Mouse (Mus musculus) T-helper 2 cell (primary cell): ENCODE results near the gene Rfx8.

Source experiments
- in situ Hi-C: fragments of 300-600 bp; cut with MboI, MseI; formaldehyde crosslinking; loops from one replicate; pipeline ENCODE4 v1.15.1; 2025; ENCODE audit warnings: high pct_unique_total_duplicates

The Rfx8 gene

DNA sequence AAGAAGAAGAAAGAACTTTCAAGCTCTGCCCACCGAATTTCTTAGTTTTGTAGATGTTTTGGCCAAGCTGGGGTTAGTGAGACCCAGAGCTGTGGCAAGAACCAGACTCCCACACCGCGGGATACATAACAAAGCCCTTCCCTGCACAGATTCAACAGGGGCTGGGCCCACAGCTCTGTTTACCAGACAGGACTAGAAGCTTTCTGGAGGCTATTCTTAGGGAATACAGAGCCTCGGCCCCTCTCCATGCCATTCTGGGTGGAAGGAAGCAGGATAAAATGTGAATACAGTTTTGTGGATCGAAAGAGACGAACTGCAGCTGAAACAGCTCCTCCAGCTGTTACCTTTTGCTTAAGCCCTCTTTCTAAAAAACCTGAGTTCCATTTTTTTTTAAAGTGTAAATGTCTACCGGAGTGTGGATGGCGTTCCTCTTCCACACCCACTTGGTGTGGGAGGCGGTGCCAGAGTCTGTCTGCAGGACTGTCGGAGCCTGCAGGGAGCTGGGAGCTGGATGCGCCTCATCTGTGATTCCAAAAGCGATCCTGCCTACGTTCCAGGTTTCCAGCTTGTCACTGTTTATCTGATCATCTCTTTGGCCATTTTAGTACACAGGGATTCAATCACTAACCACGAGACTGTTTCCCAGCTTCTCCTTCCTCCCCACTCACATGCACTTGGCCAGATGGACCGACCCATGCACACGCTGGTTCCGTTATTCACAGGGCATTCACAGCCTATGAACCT is 70.9 kb downstream of the Rfx8 start:
- in situ Hi-C loops = no loop called here

DNA sequence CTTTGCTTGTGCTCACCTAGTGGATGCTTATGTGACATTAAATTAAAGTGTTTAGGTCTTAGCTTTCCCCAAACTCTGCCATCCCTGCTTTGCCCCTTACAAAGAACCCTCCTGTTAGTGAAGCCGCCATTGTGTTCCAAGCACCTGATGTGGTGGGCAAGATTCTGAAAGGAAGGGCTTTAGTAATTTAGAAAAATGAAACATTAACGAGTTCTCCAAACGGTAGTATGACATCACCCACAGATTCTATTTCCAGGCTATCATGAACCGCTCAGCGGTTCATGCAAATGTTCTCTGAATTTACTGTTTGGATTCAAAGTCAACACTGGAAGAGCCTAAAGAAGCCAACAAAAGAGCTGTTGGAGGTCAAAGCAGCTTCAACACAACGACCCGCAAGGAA is 72.2 kb downstream of the Rfx8 start:
- in situ Hi-C loops = no loop called here

DNA sequence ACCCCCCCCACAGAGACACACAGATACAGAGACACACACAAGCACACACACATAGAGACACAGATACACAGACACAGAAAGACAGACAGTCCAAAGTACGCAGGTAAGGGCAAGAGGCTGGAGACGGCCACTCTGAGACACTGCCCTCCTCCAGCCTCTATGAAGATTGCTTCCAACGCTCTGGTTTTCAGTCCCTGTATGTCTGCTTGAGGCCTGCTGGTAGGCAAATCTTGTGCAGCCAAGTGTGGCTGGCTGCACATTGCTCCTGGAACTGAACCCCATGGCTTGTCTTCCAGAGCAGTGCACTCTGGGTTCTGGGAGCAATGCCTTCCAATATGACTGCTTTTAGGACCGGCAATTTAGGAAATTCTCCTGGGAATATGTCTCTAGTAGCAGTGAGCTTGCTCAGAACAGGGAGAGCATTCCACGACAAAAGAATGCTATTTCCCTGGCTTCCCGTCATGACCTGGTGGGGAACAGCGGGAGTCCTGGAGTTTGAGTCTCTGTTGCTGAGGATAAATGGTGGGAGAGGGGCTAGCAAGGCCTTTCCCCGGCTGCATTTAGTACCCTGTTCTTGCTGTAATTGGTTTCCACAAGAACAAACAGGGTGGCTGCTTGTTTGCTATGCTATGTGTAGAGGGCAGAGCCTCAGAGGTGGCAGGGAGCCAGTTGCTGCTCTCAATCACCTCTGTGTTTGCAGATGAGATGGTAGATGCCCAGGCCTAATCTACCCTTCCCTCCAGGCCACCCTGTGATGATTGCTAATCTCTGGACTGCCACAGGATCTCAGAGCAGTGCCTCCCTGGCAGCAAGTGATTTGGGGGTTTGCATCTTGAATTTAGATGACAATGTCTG is 74.7 kb downstream of the Rfx8 start:
- in situ Hi-C loops = no loop called here

DNA sequence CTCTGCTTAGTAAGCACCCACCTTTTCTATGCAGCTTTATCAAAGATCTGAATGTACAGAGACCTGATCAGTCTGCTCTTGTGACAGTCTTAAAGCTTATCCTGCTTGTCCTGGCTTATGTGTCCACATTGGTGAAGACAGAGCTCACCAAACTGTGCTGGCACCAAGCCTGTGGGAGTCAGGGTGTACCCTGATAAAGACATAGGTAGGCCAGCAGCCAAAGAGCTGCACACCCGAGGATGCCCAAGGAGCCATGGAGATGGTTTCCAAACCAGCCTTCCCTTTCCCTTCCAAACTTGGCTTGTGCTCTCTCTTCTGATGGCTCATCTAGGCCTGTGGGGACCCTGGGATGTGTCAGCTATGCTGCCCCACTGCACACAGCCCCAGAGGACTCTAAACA is 76.5 kb downstream of the Rfx8 start:
- in situ Hi-C loops = no loop called here

DNA sequence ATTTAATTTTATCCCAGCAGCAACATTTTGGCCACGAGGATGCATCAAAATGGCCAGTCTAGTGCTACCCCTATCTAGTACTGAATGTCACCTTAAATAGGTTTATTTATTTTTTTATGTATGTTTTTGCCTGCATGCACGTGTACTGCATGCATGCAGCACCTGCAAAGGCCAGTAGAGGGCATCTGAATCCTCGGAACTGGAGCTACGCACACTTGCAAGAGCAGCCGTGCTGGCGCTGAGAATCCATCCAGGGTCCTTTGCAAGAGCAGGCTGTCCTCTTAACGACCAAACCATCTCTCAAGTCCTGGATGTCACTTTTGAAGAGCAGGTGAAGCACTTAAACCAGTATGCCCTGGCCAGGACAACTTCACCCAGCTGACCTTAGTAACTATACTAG is 79.1 kb downstream of the Rfx8 start:
- in situ Hi-C loops = no loop called here

DNA sequence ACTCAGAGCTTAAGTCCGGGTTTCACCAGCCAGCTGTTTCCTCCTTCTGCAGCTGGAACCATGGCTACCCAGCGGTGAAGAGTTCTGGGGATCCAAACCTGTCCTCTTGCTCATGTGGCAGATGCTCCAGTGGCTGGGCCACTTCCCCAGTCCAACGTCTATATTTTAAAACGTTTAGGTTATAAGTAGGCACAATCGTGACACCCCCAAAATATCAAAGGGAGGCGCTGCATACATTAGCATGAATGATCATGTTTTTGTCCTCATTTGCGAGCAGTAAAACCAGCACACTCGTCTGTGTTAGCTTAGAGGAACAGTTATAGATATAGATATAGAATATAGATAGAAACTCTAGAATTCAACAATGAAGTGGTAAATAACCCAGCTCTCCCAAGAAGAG is 83.7 kb downstream of the Rfx8 start:
- in situ Hi-C loops = no loop called here

DNA sequence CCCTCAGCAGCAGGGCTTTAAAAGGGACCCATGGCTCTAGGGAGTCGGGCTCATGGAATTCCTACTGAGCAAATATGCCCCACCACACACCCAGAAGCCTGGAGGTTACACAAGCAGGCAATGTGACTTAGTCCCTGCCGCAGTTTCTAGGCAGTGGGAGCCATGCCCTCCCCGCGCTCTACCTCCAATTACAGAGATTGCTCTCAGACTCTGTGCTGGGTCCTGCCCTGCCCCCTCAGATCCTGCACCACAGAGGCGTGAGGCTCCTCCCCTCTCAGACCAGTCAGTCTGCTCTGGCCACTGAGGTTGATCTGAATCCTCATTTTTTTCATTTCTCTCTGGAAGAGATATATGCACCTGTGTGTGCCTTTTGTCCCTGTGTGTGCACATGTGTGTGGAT is 84.1 kb downstream of the Rfx8 start:
- in situ Hi-C loops = no loop called here

DNA sequence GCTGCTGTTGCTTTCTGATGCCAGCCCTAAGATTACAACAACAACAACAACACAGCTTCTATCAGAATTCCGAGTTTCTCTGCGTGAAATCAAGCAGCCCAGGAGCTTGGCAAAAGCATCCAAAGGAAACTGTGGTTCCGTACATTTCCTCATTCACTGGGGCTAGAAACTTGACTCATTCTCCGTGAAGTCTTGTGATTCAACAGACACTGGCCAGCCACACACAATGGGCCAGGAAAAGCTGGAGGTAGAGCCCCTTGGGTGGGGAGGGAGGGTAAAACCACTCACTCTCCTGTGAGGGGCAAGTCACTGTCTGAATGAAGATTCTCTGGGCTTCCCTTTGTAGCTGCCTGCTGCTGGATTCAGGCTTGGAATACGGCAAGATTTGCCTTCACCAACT is 84.6 kb downstream of the Rfx8 start:
- in situ Hi-C loops = no loop called here

DNA sequence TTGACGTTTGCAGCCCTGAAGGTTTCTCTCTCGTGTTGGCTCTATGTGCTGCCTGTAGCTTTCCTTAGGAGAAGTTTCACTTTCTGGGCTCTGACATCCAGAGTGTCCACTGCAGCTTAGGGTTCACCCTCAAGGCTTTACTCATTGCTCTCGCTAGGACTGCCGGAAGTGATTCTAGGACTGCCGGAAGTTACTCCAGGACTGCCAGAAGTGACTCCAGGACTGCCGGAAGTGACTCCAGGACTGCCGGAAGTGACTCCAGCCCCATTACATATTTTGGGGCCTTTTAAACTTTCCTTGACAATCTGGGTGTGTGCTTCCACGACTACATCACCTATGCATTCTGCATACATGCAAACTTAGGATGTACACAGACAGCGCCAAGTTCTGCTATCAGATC is 92.2 kb downstream of the Rfx8 start:
- in situ Hi-C loops = no loop called here

DNA sequence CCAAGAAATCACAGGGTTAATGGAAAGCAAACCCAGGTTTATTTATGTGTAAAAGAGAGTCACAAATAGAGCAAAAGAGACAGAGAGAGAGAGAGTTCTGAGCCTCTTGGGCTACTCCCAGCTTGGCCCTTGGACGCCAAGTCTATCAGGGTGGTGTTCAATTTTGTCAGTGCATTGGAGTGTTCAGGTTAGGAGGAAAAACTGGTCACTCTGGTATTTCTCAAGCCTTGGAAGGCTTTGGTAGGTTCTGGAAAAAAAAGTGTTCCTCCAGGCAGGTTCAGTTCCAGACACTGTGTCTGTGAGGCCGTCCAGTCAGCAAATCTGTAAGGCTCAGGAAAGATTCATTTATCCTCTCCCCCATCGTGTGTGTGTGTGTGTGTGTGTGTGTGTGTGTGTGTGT is 95.3 kb downstream of the Rfx8 start:
- in situ Hi-C loops = no loop called here

DNA sequence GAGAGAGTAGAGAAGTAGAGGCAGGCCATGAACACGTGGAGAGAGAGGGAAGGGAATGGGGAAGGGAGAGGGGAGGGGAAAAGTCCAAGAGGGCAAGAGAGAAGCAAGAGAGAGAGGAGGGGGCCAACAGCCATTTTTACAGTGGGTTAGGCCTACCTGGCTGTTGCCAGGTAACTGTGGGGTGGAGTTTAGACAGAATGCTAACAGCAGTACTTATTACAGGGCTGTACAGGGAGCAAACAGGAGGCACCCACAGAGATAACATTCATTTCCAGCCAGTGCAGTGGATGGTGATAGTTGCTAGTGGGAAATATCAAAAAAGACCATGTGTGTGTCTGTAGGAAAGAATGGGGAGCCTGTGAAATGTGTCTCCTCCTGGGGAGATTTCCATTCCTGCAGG is 97.1 kb downstream of the Rfx8 start:
- in situ Hi-C loops = no loop called here

DNA sequence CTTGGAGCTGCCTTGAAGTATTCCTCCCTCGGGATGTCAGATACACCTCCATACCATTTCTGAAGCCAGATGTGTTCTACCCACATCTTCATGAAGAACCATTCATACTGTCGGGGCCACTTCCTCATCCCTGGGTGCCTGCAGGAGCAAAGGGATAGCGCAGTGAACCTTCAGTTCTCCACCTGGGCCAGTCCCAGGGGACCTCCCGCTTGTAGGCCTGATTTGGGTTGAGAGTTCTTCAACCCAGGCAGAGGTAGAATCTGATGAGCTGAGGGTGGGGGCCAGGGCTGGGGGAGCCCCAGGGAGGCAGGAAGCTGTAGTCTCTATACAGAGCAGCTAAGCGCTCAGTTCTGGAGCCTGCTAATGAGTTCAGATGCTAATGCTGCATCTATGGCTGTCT is 97.7 kb downstream of the Rfx8 start:
- in situ Hi-C loops = no loop called here

DNA sequence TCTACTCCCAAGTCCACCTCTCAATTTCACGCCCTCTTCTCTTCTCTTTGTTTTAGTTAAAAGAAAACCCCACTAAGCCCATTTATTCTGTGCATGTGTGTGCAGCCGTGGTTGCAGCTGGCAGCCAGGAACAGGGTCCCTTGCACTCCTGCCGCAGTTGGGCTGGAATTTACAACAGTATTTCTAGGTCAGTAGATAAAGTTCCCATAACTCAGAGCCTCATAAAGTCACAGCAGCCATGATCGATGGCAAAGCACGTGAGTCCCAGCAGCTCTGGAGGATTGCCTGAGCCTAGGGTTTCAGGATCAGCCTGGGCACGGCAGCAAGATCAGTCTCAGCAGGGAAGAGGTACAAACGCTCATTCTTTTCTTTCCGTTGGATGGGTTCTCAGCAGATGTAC is 102.3 kb downstream of the Rfx8 start:
- in situ Hi-C loops = no loop called here

DNA sequence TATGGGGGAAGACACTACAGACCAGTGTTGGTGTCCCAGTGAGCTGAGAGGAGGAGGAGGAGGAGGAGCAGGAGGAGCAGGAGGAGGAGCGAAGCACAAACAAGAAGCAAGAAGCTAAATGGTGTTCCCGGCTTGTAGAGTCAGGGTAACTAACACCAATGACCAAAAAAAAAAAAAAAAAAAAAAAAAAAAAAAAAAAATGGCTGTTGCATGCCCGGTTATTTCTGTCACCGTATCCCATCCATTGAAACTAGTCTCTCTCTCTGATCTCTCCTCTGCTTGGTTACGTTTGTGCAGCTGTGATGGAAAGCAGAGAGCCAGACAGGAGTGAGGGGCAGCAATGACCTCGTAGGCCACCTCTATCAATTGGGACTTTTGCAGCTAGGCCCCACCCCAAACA is 105.3 kb downstream of the Rfx8 start:
- in situ Hi-C loops = no loop called here
